Mouse (Mus musculus) Muller cell, postnatal 12 days (primary cell): ENCODE data around the gene Aqr.

Experiments used
- DNase-seq: peaks from one replicate; pipeline ENCODE4 v3.0.0-alpha.2; 2015; ENCODE audit errors: inconsistent ontology term

Aqr gene

DNA sequence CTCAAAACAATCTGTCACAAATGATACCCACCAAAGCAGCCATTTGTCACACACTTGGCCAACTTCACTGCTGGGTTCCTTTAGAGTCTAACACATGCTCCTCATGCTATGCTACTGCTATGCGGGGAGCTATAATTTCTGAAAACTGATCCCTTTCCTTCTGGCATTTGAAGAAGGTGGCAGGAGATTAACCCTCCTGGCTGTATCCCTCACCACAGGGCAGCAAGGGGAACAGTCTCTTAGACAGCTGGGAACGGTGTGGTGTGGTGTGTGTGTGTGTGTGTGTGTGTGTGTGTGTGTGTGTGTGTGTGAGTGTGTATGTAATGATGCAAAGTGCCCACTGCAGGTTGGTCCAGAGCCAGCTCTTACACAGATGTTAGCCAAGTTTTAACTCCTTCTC, 51.0 kb downstream of the Aqr start:
- no peak for DNase-seq

DNA sequence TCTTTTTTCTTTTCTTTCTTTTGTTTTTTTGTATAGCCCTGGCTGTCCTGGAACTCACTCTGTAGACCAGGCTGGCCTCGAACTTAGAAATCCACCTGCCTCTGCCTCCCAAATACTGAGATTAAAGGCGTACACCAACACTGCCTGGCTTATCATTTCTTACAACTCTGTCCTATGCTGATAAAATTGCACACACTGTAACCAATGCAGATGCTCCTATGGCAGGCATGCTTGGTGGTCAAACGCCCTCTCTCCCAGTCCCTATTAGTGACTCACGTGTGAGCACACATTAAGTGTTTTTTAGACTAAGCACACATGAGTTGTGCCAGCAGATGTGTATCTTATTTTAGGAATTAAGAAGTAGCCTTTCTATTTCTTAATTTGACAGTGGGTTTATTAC, 53.5 kb downstream of the Aqr start:
- DNase-seq, result no peak

DNA sequence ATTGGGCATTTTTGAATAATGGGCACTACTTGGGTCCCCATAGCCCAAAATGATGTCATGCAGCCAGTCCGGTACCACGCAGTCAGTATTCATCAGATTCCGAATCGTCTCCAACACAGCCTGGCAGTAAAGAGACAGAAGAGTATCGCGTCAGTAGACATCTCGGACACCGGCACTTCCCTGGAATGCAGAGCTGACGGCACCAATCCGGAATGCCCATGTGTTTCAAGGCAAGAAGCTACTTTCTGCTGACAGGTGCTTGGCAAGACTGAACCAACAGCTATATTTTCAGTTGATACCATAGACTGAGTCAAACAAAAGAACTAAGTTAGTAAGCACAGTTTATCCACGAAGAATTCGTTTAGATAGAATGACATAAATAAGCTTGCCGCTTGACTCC, 56.2 kb downstream of the Aqr start:
- DNase-seq, result no peak

DNA sequence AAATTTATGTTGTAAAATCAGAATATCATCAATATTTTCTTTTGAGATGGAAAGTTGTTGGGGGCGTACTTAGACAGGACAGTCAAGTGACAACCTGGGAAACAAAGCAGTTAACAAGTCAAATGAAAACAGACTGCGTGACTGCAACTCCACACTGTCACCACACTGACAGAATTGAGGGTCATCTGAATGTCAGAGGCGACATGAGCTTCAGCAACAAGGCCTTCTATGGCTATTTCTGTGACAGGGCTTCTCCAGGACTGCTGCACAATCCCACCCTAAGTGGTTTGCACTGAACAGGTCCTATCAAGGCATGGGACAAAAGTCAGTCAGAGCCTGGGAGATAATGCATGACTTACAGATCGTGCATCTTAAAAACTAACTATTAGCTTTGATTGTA, 63.5 kb downstream of the Aqr start:
- DNase-seq, result no peak

DNA sequence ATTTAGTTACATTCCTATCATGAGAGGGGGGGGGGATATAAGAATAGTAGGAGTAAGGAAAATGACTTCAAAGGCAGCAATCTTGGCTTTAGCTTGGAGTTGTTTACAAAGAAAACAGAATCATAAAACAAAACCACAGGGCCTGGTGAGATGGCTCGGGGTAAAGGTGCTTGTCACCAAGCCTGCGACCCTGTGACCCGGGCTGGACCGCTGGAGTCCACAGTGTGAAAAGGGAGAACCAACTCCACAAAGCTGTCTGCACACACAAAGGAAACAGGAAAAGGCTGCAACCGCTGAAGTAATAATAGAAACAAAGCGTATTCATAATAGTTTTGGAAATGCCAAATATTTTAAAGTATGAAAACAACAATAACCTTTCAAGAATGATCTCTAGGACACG, 67.4 kb downstream of the Aqr start:
- DNase-seq, result no peak

DNA sequence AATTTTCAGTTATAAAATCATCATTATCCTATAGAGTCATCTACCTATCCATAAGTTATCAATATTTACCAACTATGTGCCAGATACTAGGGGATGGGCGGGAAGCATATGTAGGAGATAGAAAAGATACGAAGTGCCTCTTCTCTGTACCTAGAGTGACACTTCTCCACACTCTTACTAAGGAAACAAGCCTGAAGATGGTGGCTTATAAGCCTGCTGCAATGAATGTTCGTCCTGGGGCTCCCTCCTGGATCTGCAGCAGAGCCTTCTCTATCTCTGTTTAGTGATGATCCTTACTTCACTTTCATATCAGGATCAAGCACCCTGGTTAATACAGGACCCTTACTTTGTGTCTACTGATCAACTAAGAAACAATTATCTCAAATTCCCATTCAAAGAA, 69.2 kb downstream of the Aqr start:
- no peak for DNase-seq

DNA sequence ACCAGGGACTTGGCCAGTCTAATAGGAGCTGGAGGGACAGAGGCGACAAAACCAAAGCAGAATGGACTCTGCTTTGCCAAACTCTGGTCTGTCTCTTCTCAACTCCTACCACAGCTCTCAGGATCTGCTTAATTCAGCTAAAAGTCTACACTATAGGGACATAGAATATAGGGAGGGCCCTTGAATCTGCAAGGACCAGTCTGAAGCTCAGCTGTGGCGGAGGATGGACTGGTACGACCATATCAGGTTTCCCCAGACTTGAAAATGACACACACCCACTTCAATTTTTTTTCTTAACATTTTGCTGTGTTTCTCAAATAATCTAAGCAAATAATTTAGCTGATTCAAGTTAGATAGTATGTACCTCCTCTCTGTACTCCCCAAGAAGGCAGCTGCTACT, 69.6 kb downstream of the Aqr start:
- no peak for DNase-seq

DNA sequence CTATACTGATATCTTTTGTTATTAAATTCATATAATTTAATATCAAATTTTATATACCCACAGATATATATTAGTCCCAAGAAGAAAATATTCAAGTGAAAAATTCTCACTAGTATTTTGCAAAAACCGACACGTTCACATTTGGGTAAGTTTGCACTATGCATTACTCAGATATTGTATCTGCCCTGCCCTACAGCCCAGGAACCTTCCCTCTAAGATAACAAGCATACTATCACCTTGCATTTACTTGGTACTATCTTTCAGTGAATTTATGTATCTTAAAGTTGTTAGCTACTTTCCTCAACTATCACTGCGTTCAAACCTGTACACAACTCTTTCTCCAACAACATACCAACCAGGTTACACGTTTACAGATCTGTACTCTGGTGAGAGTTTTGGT, 71.3 kb downstream of the Aqr start:
- DNase-seq, result no peak

DNA sequence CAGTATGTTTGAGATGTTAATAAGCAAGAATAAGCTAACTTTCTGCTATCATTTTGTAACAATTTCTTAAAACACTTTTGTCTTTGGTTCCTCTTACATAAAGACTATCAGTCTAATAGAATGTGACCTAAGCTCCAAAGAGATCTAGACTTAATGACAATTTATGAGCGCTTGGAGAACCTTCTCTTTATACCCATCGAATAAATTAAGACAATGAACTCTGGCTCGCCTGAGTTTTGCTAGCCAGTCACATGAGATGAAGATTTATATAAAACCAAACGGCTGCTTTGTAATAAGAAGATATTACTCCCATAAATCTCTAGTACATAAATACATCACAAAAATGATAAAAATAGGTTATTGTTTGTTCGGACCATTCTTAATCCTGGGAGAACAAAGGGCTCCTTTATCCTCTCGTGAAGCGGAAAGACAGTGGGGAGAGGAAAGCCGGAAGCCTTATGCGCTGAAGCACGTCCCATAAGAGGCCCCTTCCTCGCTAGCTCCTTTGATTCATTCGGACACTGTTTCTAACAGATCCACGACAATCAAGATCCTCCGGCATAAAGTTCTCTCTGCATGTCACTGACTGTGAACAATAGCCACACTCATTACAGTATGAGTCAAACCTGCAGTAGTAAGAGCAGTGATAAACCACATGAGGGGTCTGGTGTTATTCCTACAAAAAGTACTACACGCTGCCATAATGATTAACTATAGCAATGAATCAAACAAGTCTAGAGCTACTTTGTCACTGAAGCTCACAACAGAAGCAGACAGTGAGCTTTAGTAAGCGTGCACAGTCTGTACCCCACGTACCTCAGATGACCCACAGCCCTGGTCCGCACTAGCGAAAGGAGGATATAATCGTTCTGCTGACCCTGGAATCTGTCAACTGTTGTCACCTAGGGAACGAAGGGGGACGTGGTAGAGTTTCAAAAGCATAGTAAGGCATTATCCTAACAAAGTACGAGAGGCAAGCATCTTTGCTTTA, 79.2 kb downstream of the Aqr start:
- DNase-seq, result peak; percentile 45

DNA sequence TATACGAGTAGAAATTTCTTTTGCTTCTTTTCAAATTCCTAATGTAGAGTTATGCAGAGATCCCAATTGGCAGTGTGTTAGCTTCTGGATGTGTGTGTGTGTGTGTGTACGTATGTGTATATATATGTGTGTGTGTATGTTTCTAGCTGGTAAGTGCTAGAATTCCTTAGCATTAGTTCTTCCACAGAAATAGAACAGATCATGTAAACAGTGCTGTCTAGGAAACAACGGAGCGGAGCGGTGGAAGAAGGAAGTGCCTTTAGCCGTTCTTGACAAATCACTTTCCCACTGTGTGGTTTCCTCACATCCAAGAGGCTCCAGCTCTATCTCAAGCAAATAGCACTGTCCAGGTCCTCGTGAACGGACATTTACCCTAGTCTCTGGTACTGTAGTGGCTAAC, 80.4 kb downstream of the Aqr start:
- no peak for DNase-seq

DNA sequence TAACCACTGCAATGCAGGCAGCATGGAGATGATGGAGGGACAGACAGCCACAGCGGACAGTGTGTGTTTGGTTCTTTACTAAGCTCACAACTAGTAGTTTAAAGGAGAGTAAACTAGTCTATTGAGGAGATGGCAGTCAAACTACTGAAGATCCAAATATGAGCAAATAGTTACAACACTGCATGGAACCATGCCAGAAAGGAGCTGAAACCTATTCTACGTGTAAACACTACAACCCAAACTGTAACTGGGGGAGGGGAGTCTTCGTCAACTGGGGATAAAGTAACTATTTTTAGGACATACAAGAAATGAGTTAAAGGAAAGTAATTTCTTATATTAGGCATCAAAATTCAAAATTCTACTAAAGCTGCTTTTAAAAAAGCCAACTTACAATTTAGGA, 84.4 kb downstream of the Aqr start:
- no peak for DNase-seq

DNA sequence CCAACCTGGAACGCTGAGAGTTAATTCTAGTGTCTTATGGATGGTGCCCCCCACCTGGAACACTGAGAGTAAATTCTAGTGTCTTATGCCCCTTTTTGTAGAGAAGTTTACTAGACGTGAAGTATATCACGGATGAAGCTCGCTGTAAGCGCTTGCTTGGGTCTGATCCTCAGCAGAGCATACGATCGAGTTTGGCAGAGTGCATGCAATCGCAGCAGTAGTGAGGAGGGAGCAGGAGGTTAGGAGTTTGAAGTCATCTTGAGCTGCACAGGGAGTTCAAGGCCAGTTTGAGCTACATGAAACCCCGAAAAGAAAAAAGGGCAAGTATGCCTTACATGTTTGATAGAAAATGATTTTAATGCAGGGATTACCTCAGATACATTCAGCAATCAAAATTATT, 86.0 kb downstream of the Aqr start:
- DNase-seq, result no peak

DNA sequence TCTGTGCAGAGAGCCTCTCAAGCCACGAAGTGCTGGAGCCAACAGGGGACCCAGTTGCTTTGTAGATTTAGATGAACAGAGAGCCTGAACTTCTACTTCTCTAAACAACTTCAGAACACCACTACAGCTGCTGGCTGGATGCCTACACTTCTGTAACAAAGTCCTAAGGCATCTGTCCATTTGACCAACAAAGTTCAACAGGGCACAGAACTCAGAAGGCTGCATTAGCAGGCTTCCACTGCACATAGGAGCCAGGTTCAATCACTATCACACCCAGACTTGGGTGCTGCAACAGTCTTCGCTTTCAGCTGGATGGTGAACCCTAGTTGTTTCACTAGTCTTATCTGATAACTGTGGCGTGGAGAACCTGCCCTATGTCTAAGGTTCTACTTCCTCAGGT, 87.0 kb downstream of the Aqr start:
- no peak for DNase-seq

DNA sequence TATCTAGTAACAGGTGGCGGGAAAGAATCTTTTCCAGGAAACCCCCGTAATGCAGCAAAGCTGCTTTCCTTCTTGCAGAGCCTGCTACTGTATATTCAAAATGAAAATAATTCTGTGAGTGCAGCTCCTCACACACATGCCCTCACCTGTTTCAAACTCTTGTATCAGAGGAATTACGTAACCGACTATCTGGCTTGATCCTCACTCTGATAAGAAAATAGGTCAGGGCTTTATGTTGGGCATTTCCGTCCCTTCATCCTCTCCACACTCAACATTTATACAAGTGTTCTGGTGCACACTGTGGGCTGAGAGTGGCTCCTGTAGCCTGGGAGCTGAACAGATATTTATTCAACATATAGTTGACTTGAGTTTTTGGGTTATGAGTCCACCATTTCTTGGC, 87.7 kb downstream of the Aqr start:
- no peak for DNase-seq

DNA sequence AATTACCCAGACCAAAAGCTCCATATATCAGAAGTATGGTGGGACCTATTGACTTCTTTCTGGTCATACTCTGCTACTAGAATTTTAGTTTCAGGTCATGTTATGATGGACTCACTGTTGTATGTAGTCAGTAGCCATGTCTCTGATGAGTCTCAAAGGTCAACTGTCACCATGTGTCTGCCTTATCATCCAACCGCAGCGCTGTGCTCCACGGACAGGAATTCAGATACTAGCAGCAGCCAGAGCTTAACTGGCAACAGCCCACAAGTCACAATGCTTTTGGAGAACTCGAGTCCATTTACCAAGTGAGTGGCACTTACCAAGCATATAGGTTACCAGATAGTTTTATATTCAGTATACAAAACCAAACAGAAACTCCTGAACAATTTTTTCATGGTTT, 89.2 kb downstream of the Aqr start:
- no peak for DNase-seq

DNA sequence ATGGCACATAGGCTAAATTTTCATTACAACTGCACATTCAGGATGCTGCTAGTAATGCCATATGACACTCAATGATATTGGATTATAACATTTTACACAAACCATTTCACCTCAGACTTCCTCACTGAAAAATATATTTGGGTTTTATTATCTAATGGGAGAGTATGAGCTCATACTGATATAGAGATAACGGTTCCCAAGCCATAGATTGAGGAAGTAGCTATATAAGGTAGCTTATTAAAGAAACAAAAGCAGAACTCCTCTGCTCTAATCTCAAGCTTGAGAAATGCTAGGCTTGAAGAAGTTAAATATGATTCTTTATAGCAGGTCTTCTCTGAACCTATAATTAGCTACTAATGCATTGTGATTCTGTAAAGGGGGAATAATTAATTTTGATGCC, 90.3 kb downstream of the Aqr start:
- no peak for DNase-seq

DNA sequence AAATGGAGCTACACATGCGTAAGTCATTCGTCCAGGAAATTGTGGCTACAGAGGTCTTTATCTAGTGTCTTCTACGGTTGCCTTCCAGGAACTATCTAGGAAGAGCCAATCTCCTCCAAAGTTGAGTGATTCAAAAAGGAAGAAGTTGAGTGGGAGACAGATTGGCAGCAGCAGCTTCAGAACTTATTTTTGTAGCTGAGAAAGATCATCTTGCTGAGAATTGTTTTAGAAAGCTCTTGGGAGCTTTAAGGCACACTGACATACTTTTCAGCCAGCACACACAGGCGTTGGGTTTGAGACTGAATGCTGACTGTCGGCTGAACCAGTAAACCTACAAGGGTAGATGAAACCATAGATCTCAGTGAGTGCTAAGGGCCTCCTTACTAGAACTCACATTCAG, 91.5 kb downstream of the Aqr start:
- no peak for DNase-seq

DNA sequence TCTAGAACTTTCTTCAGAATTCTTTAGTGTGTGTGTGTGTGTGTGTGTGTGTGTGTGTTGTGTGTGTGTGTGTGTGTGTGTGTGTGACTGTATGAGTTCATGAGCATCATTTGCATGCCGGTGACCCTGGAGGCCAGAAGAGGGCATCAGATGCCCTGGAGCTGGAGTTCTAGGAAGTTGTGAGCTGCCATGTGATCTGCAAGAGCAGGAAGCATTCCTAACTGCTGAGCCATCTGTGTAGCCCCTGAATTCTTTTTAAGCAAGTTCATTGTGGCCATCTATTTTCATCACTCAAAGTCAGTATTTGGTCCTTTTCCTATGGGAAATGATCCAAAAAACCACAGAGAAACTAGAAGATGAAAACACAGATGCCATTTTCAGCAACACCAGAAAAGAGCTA, 92.1 kb downstream of the Aqr start:
- DNase-seq, result peak; percentile 80

DNA sequence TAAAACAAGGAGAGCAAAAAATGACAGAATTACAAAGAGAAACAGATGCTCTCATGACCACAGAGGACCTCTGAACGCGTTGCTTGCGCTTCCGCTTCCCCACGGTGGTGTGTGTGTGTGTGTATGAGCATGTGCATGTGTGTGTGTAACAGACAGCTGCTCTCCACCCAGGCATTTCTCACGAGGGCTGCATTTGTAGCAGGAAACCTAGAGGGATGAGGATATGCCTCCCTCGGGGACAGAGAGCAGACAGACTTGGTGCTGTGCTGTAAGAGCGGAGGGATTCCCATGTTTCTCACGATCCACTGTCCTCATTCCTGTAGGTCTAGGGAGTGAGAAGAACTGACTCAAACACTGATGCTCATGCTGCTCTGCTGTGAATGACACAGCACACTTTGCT, 93.2 kb downstream of the Aqr start:
- DNase-seq, result no peak

DNA sequence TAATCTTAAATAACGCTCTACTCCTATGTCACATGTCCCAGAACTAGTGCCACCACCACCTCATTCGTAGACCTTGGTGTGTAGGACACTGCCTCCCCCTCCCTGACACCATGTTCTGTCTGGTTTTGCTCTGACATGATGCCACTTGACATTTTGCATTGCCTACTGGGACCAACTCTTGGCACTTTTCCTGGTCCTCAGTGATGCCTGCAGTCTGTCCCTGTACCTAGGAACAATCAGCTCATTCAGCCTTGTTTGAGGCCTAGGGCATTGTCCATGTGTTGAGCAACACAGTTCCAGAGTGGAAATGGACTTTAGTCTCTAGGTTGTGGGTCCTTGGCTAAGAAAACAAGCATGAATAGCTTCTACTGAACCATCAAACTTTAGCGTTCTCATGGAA, 97.0 kb downstream of the Aqr start:
- peak; percentile 92 for DNase-seq

DNA sequence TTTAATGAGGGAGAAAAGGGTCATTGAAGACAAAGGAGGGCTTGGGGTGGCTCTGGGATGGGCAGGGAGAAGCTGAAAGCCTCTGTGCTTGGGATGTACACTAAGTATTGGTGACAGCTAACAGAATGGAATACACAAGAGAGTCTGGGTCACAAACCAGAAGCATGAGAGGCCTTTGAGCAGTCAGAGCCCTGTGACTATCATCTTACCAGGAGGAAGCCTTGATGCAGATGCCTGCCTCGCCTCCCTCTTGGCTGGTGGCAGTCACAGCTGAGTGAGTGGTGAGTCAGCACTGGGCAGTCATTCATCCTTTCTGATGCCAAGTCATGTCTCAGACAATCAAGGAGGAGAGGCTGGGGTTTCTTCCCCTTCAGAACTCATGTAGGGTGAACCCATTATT, 99.6 kb downstream of the Aqr start:
- peak; percentile 98 for DNase-seq

DNA sequence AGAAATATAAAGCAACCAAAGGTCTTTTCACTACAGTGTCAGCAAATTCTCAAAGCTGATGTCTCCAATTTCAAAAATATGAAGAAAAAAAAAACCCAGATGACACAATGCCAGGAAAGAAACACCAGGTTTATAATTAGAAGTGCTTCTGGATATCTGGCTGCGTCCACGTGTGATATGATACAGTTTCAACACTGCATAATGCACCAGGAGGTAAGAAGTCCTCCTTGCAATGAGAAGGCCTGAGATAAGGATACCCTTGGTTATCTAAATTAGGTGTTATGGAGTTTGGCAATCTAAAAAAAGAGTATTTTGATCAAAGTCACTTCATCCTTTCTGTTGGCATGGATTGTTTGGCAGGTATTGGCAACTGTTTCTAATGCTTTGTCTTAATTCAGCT, 114.9 kb downstream of the Aqr start:
- no peak for DNase-seq

DNA sequence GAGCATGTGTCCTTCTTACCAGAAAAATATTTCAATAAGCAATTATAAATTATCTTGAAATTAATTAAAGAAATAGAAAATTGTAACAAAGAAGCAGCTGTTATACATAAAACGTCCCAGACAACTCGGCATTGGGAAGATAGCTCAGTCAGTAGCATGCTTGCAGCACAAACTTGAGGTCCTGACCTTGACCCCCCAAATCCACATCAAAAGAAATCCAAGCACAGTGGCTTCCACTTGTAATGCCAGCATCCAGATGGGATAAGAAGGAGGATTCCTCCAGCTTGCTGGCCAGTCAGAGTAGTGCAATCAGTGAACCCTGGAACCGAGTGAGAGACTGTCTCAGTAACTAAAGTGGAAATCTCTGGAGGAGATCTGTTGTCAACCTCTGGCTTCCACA, 120.6 kb downstream of the Aqr start:
- DNase-seq, result no peak

DNA sequence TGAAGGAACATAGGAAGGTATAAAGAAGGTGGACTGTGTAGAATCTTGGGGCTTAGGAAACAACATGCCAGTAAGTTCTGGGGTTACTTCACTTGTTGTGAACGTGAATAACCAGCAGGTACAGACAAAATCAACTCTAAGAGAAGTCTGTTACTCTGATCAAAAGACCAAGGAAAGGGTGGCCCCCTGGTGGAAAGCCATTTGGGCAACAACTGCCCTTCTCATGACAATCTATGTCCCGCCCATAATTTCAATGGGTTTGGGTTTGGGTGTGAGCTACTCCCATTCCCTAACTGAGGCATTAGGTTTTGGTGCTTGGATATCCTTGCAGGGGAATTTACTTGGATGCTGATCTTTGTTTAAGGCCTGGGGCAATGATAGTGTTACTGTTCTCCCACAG, 122.8 kb downstream of the Aqr start:
- DNase-seq, result no peak
